Mouse (Mus musculus): ENCODE data around the gene Tedc2. TPM values are rescaled to one million over a fixed set of nuclear protein-coding genes. Genes with fewer than 3 reads are reported as not detected.

Tedc2 gene
- total and polyA plus RNA-seq, 2 experiments from 2014 or later, result 10.2 to 18.5 TPM

- H3K27me3 ChIP-seq (ENCODE audit: insufficient read depth, low read length), result no peaks in the 10 kb centered on the region
- H3K9ac ChIP-seq (replicated peaks; ENCODE audit: low read length), result no peak overlapping the region
- no peak for ATAC-seq
- H3K4me2 ChIP-seq (ENCODE audit: low read depth, low read length), result no peak overlapping the region
- H3K27ac ChIP-seq, result no peak overlapping the region
- H3K4me3 ChIP-seq (ENCODE audit: low read length), result no peak overlapping the region
- no peaks in the 10 kb centered on the region for H3K4me1 ChIP-seq (ENCODE audit: insufficient read depth, low read length)
- DNase-seq (ENCODE audit: low spot score), result no peak
- H3K36me3 ChIP-seq (ENCODE audit: insufficient read depth, low read length), result peaks cover 7% of the 10 kb centered on the region; the same call in 1 of the 2 replicates
- TF ChIP-seq CTCF (IDR thresholded peaks at IDR 0.05; ENCODE audit: low read depth), result no peak
- 91% methylated on average over 2 of the region's 2 CpGs for WGBS
- no peaks in the 10 kb centered on the region for H3K9me3 ChIP-seq (ENCODE audit: low read length)
These were observed 29.7 kb downstream of the Tedc2 start for GRCm38 (mm10) chr17:24190934-24191333.

DNA sequence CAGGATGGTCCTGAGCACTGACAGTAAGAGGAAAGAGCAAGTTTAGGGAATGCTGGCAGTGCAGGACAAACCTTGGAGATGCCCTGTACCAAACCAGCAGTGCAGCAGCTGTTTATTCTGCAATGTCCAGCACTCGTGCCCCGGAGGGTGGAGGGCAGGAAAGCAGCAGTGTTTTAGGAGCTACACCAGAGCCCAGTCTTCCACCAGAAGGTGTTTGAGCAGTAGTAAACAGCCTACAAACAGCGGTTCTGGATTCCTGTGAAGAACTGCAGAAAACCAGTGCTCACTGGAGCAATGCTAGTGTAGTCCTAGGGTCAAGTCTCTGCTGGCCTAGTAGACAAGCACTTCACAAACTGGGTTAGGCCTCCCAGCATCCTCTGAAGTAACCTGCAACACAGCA, 46.4 kb downstream of the Tedc2 start:
- no peak for DNase-seq (ENCODE audit: low spot score)
- TF ChIP-seq CTCF (IDR thresholded peaks at IDR 0.05; ENCODE audit: low read depth), result no peak
- no peak for ATAC-seq
- Histone ChIP-seq H3K9ac (replicated peaks; ENCODE audit: low read length) (no peak overlapping the region), H3K4me2 (ENCODE audit: low read depth, low read length) (no peak overlapping the region), H3K4me1 (ENCODE audit: insufficient read depth, low read length) (0 out of 2 replicates have a peak, but pooled peaks cover 5% of the 10 kb centered on the region), H3K4me3 (ENCODE audit: low read length) (no peak overlapping the region), H3K27me3 (ENCODE audit: insufficient read depth, low read length) (no peaks in the 10 kb centered on the region), H3K36me3 (ENCODE audit: insufficient read depth, low read length) (0 out of 2 replicates have a peak, but pooled peaks cover under 1% of the 10 kb centered on the region), H3K9me3 (ENCODE audit: low read length) (no peaks in the 10 kb centered on the region), H3K27ac (no peak overlapping the region)
- WGBS, result 81% methylated on average over 3 of the region's 3 CpGs

DNA sequence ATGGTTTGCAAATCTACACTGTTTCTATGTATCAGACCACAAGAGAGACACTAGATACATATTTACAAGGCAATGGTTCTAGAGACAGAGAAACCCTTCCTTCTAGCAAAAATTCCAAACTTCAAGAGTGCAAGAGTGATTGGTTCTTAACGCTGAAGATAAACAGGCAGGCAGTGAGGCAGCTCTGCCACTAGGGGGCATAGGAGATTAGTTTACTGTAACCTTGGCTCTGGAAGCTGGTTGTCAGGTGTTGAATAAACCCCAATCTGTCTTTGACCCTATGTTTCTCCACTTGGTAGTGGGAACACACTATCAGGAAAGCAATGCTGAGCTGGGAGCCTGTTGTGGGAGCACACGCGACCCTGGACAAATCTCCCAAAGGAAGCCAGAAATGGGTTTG, 47.2 kb downstream of the Tedc2 start:
- Histone ChIP-seq H3K36me3 (ENCODE audit: insufficient read depth, low read length) (no peaks in the 10 kb centered on the region), H3K27me3 (ENCODE audit: insufficient read depth, low read length) (no peaks in the 10 kb centered on the region), H3K9ac (replicated peaks; ENCODE audit: low read length) (no peak overlapping the region), H3K4me2 (ENCODE audit: low read depth, low read length) (no peak overlapping the region), H3K27ac (no peak overlapping the region), H3K4me3 (ENCODE audit: low read length) (no peak overlapping the region), H3K9me3 (ENCODE audit: low read length) (no peaks in the 10 kb centered on the region), H3K4me1 (ENCODE audit: insufficient read depth, low read length) (0 out of 2 replicates have a peak, but pooled peaks cover 5% of the 10 kb centered on the region)
- TF ChIP-seq CTCF (IDR thresholded peaks at IDR 0.05; ENCODE audit: low read depth), result peak; percentile 94
- WGBS, result 2% methylated on average over 3 of the region's 3 CpGs
- ATAC-seq, result no peak
- DNase-seq (ENCODE audit: low spot score), result peak; percentile 88

DNA sequence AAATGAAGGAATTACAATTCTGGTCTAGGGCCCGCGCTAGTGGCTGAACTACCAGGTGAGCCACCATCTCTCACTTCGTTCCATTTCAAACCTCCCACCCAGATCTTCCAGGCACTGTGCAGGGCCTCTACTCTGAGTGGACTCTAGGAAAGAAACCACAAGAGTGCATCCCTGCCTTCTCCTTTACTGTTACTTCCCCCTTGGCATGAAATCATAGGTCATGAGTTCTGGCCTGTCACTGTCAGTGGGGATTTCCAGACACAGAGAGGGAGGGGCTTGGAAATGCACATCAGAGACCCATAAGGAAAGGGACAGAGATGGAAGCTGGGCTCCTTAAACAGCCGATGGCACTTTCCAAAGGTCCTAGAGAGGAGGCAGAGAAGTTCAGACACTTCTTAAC, 48.9 kb downstream of the Tedc2 start:
- DNase-seq (ENCODE audit: low spot score) (no peak), ATAC-seq (no peak)
- no peak overlapping the region for H3K4me3 ChIP-seq (ENCODE audit: low read length)
- H3K4me2 ChIP-seq (ENCODE audit: low read depth, low read length), result no peak overlapping the region
- no peak overlapping the region for H3K27ac ChIP-seq
- WGBS, result 88% methylated on average over 4 of the region's 4 CpGs
- H3K4me1 ChIP-seq (ENCODE audit: insufficient read depth, low read length), result peaks cover 14% of the 10 kb centered on the region
- no peaks in the 10 kb centered on the region for H3K27me3 ChIP-seq (ENCODE audit: insufficient read depth, low read length)
- no peaks in the 10 kb centered on the region for H3K36me3 ChIP-seq (ENCODE audit: insufficient read depth, low read length)
- TF ChIP-seq CTCF (IDR thresholded peaks at IDR 0.05; ENCODE audit: low read depth), result no peak
- H3K9me3 ChIP-seq (ENCODE audit: low read length), result no peaks in the 10 kb centered on the region
- no peak overlapping the region for H3K9ac ChIP-seq (replicated peaks; ENCODE audit: low read length)

GRCm38 (mm10) chr17:24170729-24171128, 49.9 kb downstream of the Tedc2 start:
- H3K9ac ChIP-seq (replicated peaks; ENCODE audit: low read length), result no peak overlapping the region
- TF ChIP-seq CTCF (IDR thresholded peaks at IDR 0.05; ENCODE audit: low read depth), result no peak
- peaks cover 3% of the 10 kb centered on the region; the same call in 1 of the 2 replicates for H3K36me3 ChIP-seq (ENCODE audit: insufficient read depth, low read length)
- H3K27me3 ChIP-seq (ENCODE audit: insufficient read depth, low read length), result no peaks in the 10 kb centered on the region
- no peak overlapping the region for H3K4me3 ChIP-seq (ENCODE audit: low read length)
- no peak for ATAC-seq
- 76% methylated on average over 5 of the region's 5 CpGs for WGBS
- peak overlapping the region; percentile 100; the same call in 1 of the 2 replicates for H3K27ac ChIP-seq
- no peak for DNase-seq (ENCODE audit: low spot score)
- H3K4me1 ChIP-seq (ENCODE audit: insufficient read depth, low read length), result peaks cover 14% of the 10 kb centered on the region
- H3K4me2 ChIP-seq (ENCODE audit: low read depth, low read length), result no peak overlapping the region
- H3K9me3 ChIP-seq (ENCODE audit: low read length), result no peaks in the 10 kb centered on the region

GRCm38 (mm10) chr17:24170125-24170524, 50.5 kb downstream of the Tedc2 start:
- no peak for DNase-seq (ENCODE audit: low spot score)
- ATAC-seq, result no peak
- H3K4me3 ChIP-seq (ENCODE audit: low read length), result peak overlapping the region; percentile 57
- WGBS, result 54% methylated on average over 3 of the region's 3 CpGs
- H3K9ac ChIP-seq (replicated peaks; ENCODE audit: low read length), result peak overlapping the region; percentile 85
- no peaks in the 10 kb centered on the region for H3K9me3 ChIP-seq (ENCODE audit: low read length)
- peak overlapping the region; percentile 100 for H3K27ac ChIP-seq
- peaks cover 3% of the 10 kb centered on the region; the same call in 1 of the 2 replicates for H3K36me3 ChIP-seq (ENCODE audit: insufficient read depth, low read length)
- peak overlapping the region; percentile 78 for H3K4me2 ChIP-seq (ENCODE audit: low read depth, low read length)
- no peaks in the 10 kb centered on the region for H3K27me3 ChIP-seq (ENCODE audit: insufficient read depth, low read length)
- H3K4me1 ChIP-seq (ENCODE audit: insufficient read depth, low read length), result peaks cover 14% of the 10 kb centered on the region
- no peak for TF ChIP-seq CTCF (IDR thresholded peaks at IDR 0.05; ENCODE audit: low read depth)

- Histone ChIP-seq H3K27me3 (ENCODE audit: insufficient read depth, low read length) (no peaks in the 10 kb centered on the region), H3K9me3 (ENCODE audit: low read length) (no peaks in the 10 kb centered on the region), H3K4me1 (ENCODE audit: insufficient read depth, low read length) (peaks cover 14% of the 10 kb centered on the region), H3K4me2 (ENCODE audit: low read depth, low read length) (peak within 1 kb of the TSS; percentile 78), H3K36me3 (ENCODE audit: insufficient read depth, low read length) (peaks cover 3% of the 10 kb centered on the region; the same call in 1 of the 2 replicates), H3K9ac (replicated peaks; ENCODE audit: low read length) (peak within 1 kb of the TSS; percentile 85), H3K27ac (peak within 1 kb of the TSS; percentile 100), H3K4me3 (ENCODE audit: low read length) (peak within 1 kb of the TSS; percentile 57)
- WGBS, result under 1% methylated on average over 58 of the region's 58 CpGs
- peak; percentile 91 for ATAC-seq
- TF ChIP-seq CTCF (IDR thresholded peaks at IDR 0.05; ENCODE audit: low read depth), result peak; percentile 52
- peak; percentile 98 for DNase-seq (ENCODE audit: low spot score)
These were observed 51.2 kb downstream of the Tedc2 start, which contains the start of gene Atp6v0c for GRCm38 (mm10) chr17:24169317-24170065. Gene Atp6v0c, minus strand, starts transcription at chr17:24169702.
